In genomic region chr1:33044388-33044787, GRCm38 (mm10) we compare ENCODE assay signal across 31 mouse cellular contexts.
"Had no signal": no experiment of that assay in that cellular context is flagged by ENCODE, and none has a peak within 500 bp of the region (broad histone marks: within the 10 kb centered on the region; RNA-seq: fewer than 3 reads in every experiment).

No protein-coding gene starts in this region.

- H3K9ac ChIP-seq: limb, embryonic 12.5 days; limb, embryonic 13.5 days; limb, embryonic 15.5 days; liver, embryonic 12.5 days; liver, embryonic 13.5 days; liver, embryonic 14.5 days; liver, embryonic 15.5 days; liver, postnatal 0 days; lung, embryonic 14.5 days; lung, embryonic 15.5 days; midbrain, embryonic 12.5 days; midbrain, embryonic 13.5 days; midbrain, embryonic 15.5 days; neural tube, embryonic 12.5 days; neural tube, embryonic 13.5 days had no signal

- H3K4me3 ChIP-seq: left cerebral cortex, adult 2 months; limb, embryonic 10.5 days; limb, embryonic 12.5 days; limb, embryonic 13.5 days; limb, embryonic 15.5 days; liver, embryonic 12.5 days; liver, embryonic 13.5 days; liver, embryonic 15.5 days; lung, embryonic 15.5 days; midbrain, embryonic 12.5 days; midbrain, embryonic 13.5 days; midbrain, embryonic 15.5 days; myocyte; neural tube, embryonic 12.5 days; neural tube, embryonic 13.5 days had no signal

- ATAC-seq: liver, embryonic 12.5 days; liver, postnatal 0 days; lung, postnatal 0 days; midbrain, embryonic 13.5 days; midbrain, embryonic 15.5 days; midbrain, embryonic 16.5 days had no signal

- DNase-seq: left cerebral cortex, postnatal 4 days; liver; liver, embryonic 13.5 days; liver, postnatal 0 days; lung, adult 18-20 months; lung, adult 2 months; lung, embryonic 14.5 days; lung, postnatal 10 days; lung, postnatal 14 days; lung, postnatal 36 days; lung, postnatal 4 days had no signal

- H3K27me3 ChIP-seq: limb, embryonic 12.5 days; limb, embryonic 13.5 days; limb, embryonic 15.5 days; liver, embryonic 12.5 days; liver, embryonic 13.5 days; liver, embryonic 15.5 days; lung, embryonic 15.5 days; megakaryocyte, embryonic 14.5 days; midbrain, embryonic 12.5 days; midbrain, embryonic 13.5 days; midbrain, embryonic 15.5 days; neural tube, embryonic 12.5 days; neural tube, embryonic 13.5 days had no signal

- H3K4me1 ChIP-seq: limb, embryonic 10.5 days; limb, embryonic 12.5 days; limb, embryonic 13.5 days; limb, embryonic 15.5 days; liver, embryonic 12.5 days; liver, embryonic 13.5 days; liver, embryonic 15.5 days; lung, embryonic 15.5 days; megakaryocyte, embryonic 14.5 days; midbrain, embryonic 15.5 days had no signal

- H3K4me2 ChIP-seq: limb, embryonic 12.5 days; limb, embryonic 13.5 days; limb, embryonic 15.5 days; liver, embryonic 11.5 days; liver, embryonic 12.5 days; liver, embryonic 13.5 days; liver, embryonic 15.5 days; lung, embryonic 14.5 days; lung, embryonic 15.5 days; midbrain, embryonic 12.5 days; midbrain, embryonic 13.5 days; midbrain, embryonic 15.5 days; neural tube, embryonic 12.5 days; neural tube, embryonic 13.5 days had no signal

- H3K27ac ChIP-seq: left cerebral cortex, adult 2 months; limb, embryonic 10.5 days; limb, embryonic 12.5 days; limb, embryonic 13.5 days; limb, embryonic 15.5 days; liver, embryonic 12.5 days; liver, embryonic 13.5 days; liver, embryonic 14.5 days; liver, embryonic 15.5 days; lung, embryonic 15.5 days; macrophage; midbrain, embryonic 12.5 days; midbrain, embryonic 13.5 days; midbrain, embryonic 15.5 days; neural tube, embryonic 12.5 days; neural tube, embryonic 13.5 days had no signal

- H3K9me3 ChIP-seq: limb, embryonic 10.5 days; limb, embryonic 12.5 days; limb, embryonic 13.5 days; limb, embryonic 15.5 days; liver, embryonic 12.5 days; liver, embryonic 13.5 days; liver, embryonic 15.5 days; lung, embryonic 15.5 days; midbrain, embryonic 12.5 days; midbrain, embryonic 13.5 days; midbrain, embryonic 15.5 days; neural tube, embryonic 12.5 days; neural tube, embryonic 13.5 days had no signal

- H3K36me3 ChIP-seq: limb, embryonic 10.5 days; limb, embryonic 12.5 days; limb, embryonic 13.5 days; limb, embryonic 15.5 days; liver, embryonic 12.5 days; liver, embryonic 13.5 days; liver, embryonic 15.5 days; lung, embryonic 15.5 days; midbrain, embryonic 12.5 days; midbrain, embryonic 13.5 days; midbrain, embryonic 15.5 days; neural tube, embryonic 12.5 days; neural tube, embryonic 13.5 days had no signal
